Mouse (Mus musculus) liver, embryonic 12.5 days (tissue): Measurements from ENCODE around the gene Chd9. TPM values are rescaled to one million over a fixed set of nuclear protein-coding genes. Genes with fewer than 3 reads are reported as not detected.
A peak's percentile ranks its signal among the peaks of the same experiment; 100 is the strongest.

Experiments used
- ATAC-seq: fragments of 200-750 bp; cut with Nextera tagmentation; 2 replicates; pipeline ENCODE4 v1.8.0; 2017; ENCODE audit warnings: moderate number of reproducible peaks, mild to moderate bottlenecking, moderate library complexity
- H3K27ac ChIP-seq: fragments of 300-500 bp; sonication (generic); 2 replicates; pipeline ENCODE4 v1.5.1; 2016; ENCODE audit warnings: mild to moderate bottlenecking
- H3K27me3 ChIP-seq: fragments of 300-500 bp; sonication (generic); replicated peaks from 2 replicates; pipeline ENCODE4 v1.6.1; 2016; ENCODE audit warnings: mild to moderate bottlenecking, moderate library complexity
- H3K36me3 ChIP-seq: fragments of 300-500 bp; sonication (generic); 2 replicates; pipeline ENCODE4 v1.6.1; 2016; ENCODE audit warnings: mild to moderate bottlenecking, moderate library complexity
- H3K4me1 ChIP-seq: fragments of 300-500 bp; sonication (generic); 2 replicates; pipeline ENCODE4 v1.6.1; 2016
- H3K4me2 ChIP-seq: fragments of 300-500 bp; sonication (generic); 2 replicates; pipeline ENCODE4 v1.6.1; 2016; ENCODE audit warnings: mild to moderate bottlenecking, moderate library complexity
- H3K4me3 ChIP-seq: fragments of 300-500 bp; sonication (generic); 2 replicates; pipeline ENCODE4 v1.5.1; 2016; ENCODE audit warnings: mild to moderate bottlenecking, moderate library complexity
- H3K9ac ChIP-seq: fragments of 300-500 bp; sonication (generic); 2 replicates; pipeline ENCODE4 v1.6.1; 2016; ENCODE audit warnings: mild to moderate bottlenecking, moderate library complexity
- H3K9me3 ChIP-seq: fragments of 300-500 bp; sonication (generic); replicated peaks from 2 replicates; pipeline ENCODE4 v1.6.1; 2016; ENCODE audit warnings: mild to moderate bottlenecking, moderate library complexity
- WGBS: fragments of 180-500 bp; shearing (Covaris S2); methylation state at CpG from one replicate; pipeline ENCODE4 v1.1.7; 2016; ENCODE audit not compliant: insufficient replicate concordance; 5-methylcytosine and 5-hydroxymethylcytosine counted together
- polyA plus RNA-seq: library from polyadenylated mRNA; unstranded; fragments of >200 nt; fragmentation: Nextera tagmentation; extraction: Ambion mirVana; gene quantifications from 2 replicates; pipeline ENCODE4 v1.2.1, GENCODE M21; 2016

The Chd9 gene
- polyA plus RNA-seq = 15.2 and 15.7 TPM in 2 replicates

- WGBS = 7% methylated on average over 39 of the region's 39 CpGs
- H3K36me3 ChIP-seq = no peaks in the 10 kb centered on the region
These were observed at the start of gene Chd9 for GRCm38 (mm10) chr8:90828181-90828986. Gene Chd9 (plus strand): TSS chr8:90828352.

DNA sequence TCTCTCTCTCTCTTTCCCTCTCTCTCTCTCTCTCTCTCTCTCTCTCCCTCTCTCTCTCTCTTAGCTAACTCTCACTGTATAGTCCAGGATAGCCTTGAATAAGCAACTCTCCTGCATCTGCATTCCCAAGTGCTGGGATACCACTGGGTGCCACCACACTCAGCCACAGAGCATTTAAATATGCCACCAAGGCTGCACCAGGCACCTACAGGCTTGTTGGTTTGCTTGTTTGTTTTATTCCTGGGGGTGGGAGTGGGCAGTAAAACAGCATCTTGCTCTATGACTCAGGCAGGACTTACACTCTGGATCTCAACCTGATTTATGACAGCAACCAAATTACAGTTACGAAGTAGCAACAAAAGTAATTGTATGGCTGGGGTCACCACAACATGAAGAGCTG is 36.5 kb upstream of the Chd9 start:
- no peak for ATAC-seq
- H3K27ac ChIP-seq = no peak overlapping the region
- H3K36me3 ChIP-seq = no peaks in the 10 kb centered on the region
- no peak overlapping the region for H3K4me3 ChIP-seq
- H3K9me3 ChIP-seq = no peaks in the 10 kb centered on the region
- no peak overlapping the region for H3K9ac ChIP-seq
- peaks cover 12% of the 10 kb centered on the region; the same call in 1 of the 2 replicates for H3K4me1 ChIP-seq
- H3K27me3 ChIP-seq = no peaks in the 10 kb centered on the region
- WGBS = 74% methylated on average over 1 of the region's 1 CpGs
- H3K4me2 ChIP-seq = no peak overlapping the region

More at GRCm38 (mm10) chr8:90828181-90828986, at the start of gene Chd9:
- Histone ChIP-seq H3K4me3 (peak within 1 kb of the TSS; percentile 54), H3K27me3 (no peaks in the 10 kb centered on the region), H3K4me1 (peaks cover 24% of the 10 kb centered on the region), H3K9ac (peak within 1 kb of the TSS; percentile 57), H3K27ac (no peak within 1 kb of the TSS), H3K4me2 (peak within 1 kb of the TSS; percentile 83), H3K9me3 (no peaks in the 10 kb centered on the region)
- ATAC-seq = peak; percentile 84

DNA sequence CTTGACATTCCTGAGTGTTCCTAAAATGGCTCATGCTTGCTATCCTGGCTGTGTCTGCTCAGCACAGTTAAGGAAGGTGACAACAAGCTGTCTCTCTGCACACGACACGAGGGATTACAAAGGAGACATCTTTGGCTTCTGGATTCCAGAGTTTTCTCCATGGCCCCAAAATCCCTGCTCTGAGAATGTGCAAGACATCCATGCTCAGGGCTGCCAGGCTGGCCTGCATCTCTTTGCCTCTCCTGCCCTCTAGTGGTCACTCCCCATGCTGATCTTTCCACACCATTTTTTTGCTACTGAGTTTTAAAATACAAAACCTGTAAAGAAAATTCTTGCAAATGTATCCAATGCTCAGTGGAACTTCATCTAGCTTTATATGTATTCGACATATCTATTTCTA is 34.4 kb upstream of the Chd9 start:
- H3K4me2 ChIP-seq = no peak overlapping the region
- H3K27me3 ChIP-seq = no peaks in the 10 kb centered on the region
- WGBS = 8% methylated on average over 3 of the region's 3 CpGs
- ATAC-seq = no peak
- no peak overlapping the region for H3K4me3 ChIP-seq
- H3K27ac ChIP-seq = no peak overlapping the region
- no peaks in the 10 kb centered on the region for H3K36me3 ChIP-seq
- H3K9me3 ChIP-seq = no peaks in the 10 kb centered on the region
- H3K9ac ChIP-seq = no peak overlapping the region
- peaks cover 12% of the 10 kb centered on the region; the same call in 1 of the 2 replicates for H3K4me1 ChIP-seq

DNA sequence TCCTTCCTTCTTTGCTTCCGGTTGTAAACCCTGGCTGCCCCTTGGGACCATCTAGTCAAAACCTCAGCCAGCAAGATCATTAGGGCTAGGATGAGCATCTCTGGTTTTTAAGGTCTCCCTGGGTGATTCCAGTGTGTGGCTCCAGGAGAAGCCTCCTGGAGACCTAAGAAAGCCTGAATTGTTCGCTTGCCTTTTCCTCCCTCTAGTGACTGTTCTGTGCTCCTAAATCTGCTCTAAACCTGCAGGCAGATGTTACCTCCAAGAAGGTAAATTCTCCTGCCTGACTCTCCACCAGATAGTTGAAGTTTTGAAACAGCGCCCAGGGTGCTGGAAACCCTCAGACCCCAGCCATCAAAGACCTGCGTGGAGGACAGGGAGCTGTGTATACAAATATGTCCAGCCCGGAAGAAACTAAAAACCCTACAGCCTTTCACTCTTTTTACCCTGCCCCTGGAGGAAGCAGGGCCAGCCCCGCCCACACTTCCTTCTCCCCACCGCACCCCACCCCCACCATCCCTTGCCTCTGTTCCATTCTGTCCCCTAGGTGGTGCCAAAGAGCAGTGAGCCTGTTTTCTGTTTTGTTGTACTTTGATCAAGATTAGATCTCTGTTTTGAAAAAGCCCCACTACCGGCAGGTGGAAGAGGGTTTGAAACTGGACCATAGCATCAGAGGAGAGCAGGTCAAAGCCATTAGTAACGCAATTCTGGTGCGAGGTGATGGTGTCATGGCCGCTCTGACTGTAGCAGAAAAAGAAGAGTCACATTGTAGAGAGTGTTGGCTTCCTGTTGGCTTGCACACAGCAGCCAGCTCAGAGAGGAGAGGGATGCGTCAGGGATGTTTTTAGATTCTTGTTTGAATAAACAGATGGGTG is 32.9 kb upstream of the Chd9 start:
- Histone ChIP-seq H3K27me3 (no peaks in the 10 kb centered on the region), H3K4me1 (peaks cover 12% of the 10 kb centered on the region; the same call in 1 of the 2 replicates), H3K27ac (no peak overlapping the region), H3K36me3 (no peaks in the 10 kb centered on the region), H3K4me2 (peak overlapping the region; percentile 49), H3K9ac (no peak overlapping the region), H3K9me3 (no peaks in the 10 kb centered on the region), H3K4me3 (peak overlapping the region; percentile 32)
- WGBS = 4% methylated on average over 12 of the region's 12 CpGs
- peak; percentile 62 for ATAC-seq

- no peaks in the 10 kb centered on the region for H3K27me3 ChIP-seq
- peaks cover 12% of the 10 kb centered on the region; the same call in 1 of the 2 replicates for H3K4me1 ChIP-seq
- H3K4me2 ChIP-seq = no peak overlapping the region
- no peaks in the 10 kb centered on the region for H3K36me3 ChIP-seq
- 82% methylated on average over 5 of the region's 5 CpGs for WGBS
- no peak overlapping the region for H3K27ac ChIP-seq
- no peak overlapping the region for H3K4me3 ChIP-seq
- no peak overlapping the region for H3K9ac ChIP-seq
- ATAC-seq = no peak
- no peaks in the 10 kb centered on the region for H3K9me3 ChIP-seq
These were observed 28.7 kb upstream of the Chd9 start for GRCm38 (mm10) chr8:90799473-90799872.

DNA sequence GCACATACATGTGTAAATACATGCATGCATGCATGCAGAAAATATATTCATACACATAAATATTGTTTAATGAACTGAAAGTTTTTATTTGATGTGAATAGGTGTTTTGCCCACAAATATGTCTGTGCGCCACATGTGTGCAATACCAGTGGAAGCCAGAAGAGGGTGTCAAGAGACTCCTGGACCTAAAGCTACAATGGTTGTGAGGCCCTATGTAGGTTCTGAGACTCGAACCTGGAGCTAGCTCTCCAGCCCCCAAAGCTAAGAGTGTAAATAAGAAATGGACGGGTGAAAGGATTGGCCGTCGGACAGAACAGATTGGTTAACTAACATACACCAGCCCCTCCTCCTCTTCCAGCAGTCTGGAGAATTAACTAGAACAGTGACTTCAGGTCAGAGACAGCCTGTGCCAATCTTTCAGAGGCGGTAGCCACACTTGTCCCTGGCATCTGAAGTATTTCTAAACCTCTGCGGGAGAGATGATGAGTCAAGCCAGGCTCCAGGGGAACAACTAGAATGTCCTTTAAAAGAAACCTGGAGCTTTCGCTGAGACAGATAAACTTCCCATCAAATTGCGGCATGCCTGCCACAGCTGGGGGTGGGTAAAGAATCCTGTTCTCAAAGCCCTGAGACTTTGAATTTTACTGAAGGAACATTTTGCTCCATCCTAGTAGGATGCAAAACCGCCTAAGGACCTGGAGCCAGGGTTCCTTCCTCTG is 14.4 kb upstream of the Chd9 start:
- Histone ChIP-seq H3K4me2 (no peak overlapping the region), H3K9ac (no peak overlapping the region), H3K4me3 (no peak overlapping the region), H3K27ac (no peak overlapping the region), H3K4me1 (no peaks in the 10 kb centered on the region), H3K9me3 (no peaks in the 10 kb centered on the region), H3K36me3 (no peaks in the 10 kb centered on the region), H3K27me3 (no peaks in the 10 kb centered on the region)
- no peak for ATAC-seq
- WGBS = 73% methylated on average over 10 of the region's 10 CpGs

- 76% methylated on average over 23 of the region's 23 CpGs for WGBS
- no peaks in the 10 kb centered on the region for H3K36me3 ChIP-seq
- no peaks in the 10 kb centered on the region for H3K27me3 ChIP-seq
- no peak overlapping the region for H3K4me2 ChIP-seq
- no peaks in the 10 kb centered on the region for H3K9me3 ChIP-seq
- no peak overlapping the region for H3K27ac ChIP-seq
- H3K4me3 ChIP-seq = no peak overlapping the region
- no peaks in the 10 kb centered on the region for H3K4me1 ChIP-seq
- H3K9ac ChIP-seq = no peak overlapping the region
- no peak for ATAC-seq
These were observed 11.9 kb upstream of the Chd9 start for GRCm38 (mm10) chr8:90816061-90816882.

DNA sequence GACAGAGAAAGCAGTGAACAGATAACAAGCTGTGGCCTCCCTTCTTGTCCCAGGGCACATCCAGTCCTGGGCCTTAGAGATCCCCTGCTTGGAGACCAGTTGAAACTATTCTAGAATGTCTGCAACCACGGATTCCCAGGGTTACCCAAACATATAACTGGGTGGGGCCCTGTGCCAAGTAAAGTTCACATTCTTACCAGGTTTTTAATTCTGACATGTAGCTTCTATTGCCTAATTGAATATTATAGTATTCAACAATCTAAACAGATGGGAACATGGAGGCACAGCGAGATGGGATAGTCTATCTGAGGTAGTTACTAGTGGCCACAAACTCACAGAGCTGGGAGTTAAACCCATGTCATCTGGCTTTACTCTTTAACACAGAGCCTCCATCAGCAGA is 10.9 kb upstream of the Chd9 start, which contains the start of gene Gm19935:
Gene Gm19935 (minus strand): TSS at position 101 of the 400 bp plus-strand sequence.
- H3K9me3 ChIP-seq = no peaks in the 10 kb centered on the region
- no peaks in the 10 kb centered on the region for H3K27me3 ChIP-seq
- no peaks in the 10 kb centered on the region for H3K36me3 ChIP-seq
- 71% methylated on average over 2 of the region's 2 CpGs for WGBS
- no peak within 1 kb of the TSS for H3K27ac ChIP-seq
- no peak within 1 kb of the TSS for H3K4me2 ChIP-seq
- H3K9ac ChIP-seq = no peak within 1 kb of the TSS
- ATAC-seq = no peak
- H3K4me3 ChIP-seq = no peak within 1 kb of the TSS
- H3K4me1 ChIP-seq = no peaks in the 10 kb centered on the region

DNA sequence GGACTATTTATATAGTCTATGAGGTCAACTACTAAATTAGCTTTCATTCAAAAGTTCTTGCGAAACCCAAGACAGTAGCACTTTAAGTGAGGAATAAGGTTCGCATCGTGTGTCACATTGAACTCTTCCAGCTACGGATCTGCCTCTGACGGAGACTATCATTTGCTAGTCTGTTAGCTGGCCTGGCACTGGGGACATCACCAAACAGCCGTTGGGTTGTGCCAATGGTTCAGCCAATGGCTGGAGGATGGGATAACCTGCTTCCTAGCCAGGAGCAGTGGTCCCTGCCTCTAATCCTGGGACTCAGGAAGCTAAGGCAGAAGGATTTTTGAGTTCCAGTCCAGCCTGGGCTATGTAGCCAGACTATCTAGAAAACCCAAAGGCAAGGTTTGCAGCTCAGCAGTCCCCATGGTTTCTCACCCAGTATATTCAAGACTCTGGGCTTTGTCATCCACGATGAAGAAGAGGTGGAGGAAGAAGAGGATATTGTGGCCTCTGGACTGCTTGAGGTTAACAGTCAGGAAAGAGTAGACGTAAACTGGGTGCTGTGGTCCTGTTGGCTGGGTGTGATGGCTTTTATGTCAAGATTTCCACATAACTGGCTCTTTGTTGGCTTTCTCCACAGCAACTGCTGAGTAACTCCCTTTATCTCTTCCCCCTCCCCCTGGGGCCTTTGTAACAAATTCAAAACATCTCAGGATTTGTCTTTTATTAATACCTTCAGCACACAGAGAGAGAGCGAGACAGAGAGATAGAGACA is 8.4 kb upstream of the Chd9 start:
- no peaks in the 10 kb centered on the region for H3K27me3 ChIP-seq
- no peak for ATAC-seq
- 69% methylated on average over 9 of the region's 9 CpGs for WGBS

DNA sequence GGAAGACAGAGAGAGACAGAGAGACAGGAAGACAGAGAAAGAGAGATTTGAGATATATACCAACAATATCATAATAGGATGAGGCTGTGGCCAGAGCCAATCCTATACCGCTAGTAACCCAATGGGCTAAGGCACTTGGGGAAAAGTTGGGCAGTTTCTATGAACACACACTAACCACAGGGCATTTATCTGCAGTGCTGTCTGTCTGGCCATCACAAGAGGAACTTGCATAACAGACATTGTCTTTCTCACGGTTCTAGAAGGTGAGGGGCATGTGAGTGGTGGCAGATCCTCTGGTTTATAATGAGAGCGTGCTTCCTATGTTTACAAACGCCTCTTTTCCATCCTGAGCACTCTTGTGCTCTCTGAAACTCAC is 7.8 kb upstream of the Chd9 start:
- no peak overlapping the region for H3K9ac ChIP-seq
- H3K27me3 ChIP-seq = no peaks in the 10 kb centered on the region
- no peaks in the 10 kb centered on the region for H3K36me3 ChIP-seq
- no peak overlapping the region for H3K4me2 ChIP-seq
- no peak overlapping the region for H3K4me3 ChIP-seq
- no peaks in the 10 kb centered on the region for H3K4me1 ChIP-seq
- WGBS = 32% methylated on average over 4 of the region's 4 CpGs
- H3K27ac ChIP-seq = no peak overlapping the region
- H3K9me3 ChIP-seq = no peaks in the 10 kb centered on the region
- no peak for ATAC-seq

More for the DNA sequence above, 8.4 kb upstream of the Chd9 start:
- H3K36me3 ChIP-seq = no peaks in the 10 kb centered on the region
- H3K4me3 ChIP-seq = no peak overlapping the region
- no peak overlapping the region for H3K27ac ChIP-seq
- H3K9me3 ChIP-seq = no peaks in the 10 kb centered on the region
- H3K9ac ChIP-seq = no peak overlapping the region
- no peak overlapping the region for H3K4me2 ChIP-seq
- no peaks in the 10 kb centered on the region for H3K4me1 ChIP-seq
